Mouse (Mus musculus): ENCODE measurements around the gene Ccdc42. TPM values are rescaled to one million over a fixed set of nuclear protein-coding genes. Genes with fewer than 3 reads are reported as not detected.

Gene Ccdc42
- total RNA-seq, 1 experiment from 2014 or later: not detected

GRCm38 (mm10) chr11:68583906-68584480, 2.8 kb upstream of the Ccdc42 start:
- no peak for ATAC-seq (replicated peaks; ENCODE audit: low read depth, poor library complexity, severe bottlenecking)

DNA sequence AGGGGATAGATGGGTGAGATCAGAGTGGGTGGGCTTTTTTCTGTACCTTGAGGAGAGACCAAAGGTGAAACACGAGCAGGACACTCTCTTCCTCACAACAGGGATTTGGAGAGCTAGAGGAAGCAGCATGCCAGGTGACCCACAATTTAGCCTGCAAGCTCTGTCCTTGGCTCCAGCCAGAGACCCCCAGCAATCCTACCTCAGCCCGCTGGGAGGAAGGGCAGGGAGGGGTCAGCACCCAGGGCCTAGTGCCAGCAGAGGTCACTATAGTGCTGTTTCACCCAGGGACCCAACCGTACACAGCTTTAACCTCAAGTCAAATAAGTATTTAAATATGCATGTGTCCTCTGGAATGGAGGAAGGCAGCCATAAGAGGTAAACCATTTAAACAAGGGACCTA, 931 bp upstream of the Ccdc42 start:
- ATAC-seq (replicated peaks; ENCODE audit: low read depth, poor library complexity, severe bottlenecking): peak; percentile 53; the same call in 1 of the 2 replicates

GRCm38 (mm10) chr11:68589055-68589809, 2.4 kb downstream of the Ccdc42 start:
- ATAC-seq (replicated peaks; ENCODE audit: low read depth, poor library complexity, severe bottlenecking): peak; percentile 91

DNA sequence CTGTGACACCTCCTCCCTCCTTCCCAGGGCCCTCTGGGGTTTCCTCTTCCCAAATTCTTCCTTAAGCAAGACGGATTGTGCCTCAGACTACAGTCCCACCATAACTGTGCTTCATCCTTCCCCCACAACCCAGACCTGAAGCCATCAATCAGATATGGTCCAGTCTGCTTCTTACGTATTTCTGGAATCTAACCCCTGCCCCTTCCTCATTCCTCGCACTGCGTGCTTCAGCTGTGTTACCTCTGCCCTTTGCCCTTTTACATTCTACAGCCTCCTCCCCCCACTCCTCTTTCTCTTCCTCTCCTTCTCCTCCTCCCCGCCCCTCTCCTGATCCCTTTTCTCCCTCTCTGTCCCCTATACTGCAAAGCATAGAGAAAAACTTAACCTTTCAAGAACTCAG, 4.9 kb downstream of the Ccdc42 start:
- ATAC-seq (replicated peaks; ENCODE audit: low read depth, poor library complexity, severe bottlenecking): no peak

DNA sequence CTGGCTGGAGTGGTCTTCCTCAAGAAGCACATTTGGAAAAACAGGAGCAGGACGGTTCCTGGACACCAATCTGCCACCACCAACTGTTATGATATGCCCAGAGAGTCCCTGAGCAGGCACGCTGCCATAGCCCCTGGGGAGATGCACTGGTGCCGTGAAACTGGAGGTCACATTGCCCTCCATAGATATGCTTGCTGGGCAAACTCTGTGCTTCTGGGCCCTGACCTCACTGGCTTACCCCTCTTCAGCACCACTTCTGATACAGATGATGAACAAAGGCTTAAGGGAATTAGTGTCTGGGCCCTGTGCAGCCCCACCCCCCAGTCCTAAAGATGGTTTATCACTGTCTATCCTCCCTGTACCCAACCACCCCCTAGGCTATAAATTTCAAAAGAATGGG, 6.4 kb downstream of the Ccdc42 start:
- ATAC-seq (replicated peaks; ENCODE audit: low read depth, poor library complexity, severe bottlenecking): no peak

- no peak for ATAC-seq (replicated peaks; ENCODE audit: low read depth, poor library complexity, severe bottlenecking)
These were observed 11.1 kb downstream of the Ccdc42 start for GRCm38 (mm10) chr11:68597912-68598311.

DNA sequence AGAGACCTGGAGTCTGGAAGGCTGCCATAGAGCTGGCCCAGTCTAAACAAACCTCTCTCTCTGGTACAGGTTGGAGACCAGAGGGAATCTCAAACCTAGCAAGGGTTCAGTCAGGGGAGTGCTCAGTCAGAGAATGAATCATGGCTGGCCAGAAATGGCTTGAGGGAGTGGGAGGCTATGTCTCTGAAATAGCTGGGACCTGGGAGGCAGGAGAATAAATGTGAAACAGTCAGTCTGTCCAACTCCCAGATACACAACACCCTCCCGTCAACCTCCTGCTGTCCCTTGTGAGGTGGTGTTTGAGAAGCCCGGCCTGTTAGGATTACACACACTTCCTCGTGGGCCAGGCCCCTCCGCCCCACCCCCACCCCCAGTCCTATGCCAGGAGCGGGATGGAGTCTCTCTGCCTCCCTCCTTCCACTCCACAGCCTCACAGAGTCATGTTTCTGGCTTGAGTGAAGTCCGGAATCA, 13.8 kb downstream of the Ccdc42 start:
- ATAC-seq (replicated peaks; ENCODE audit: low read depth, poor library complexity, severe bottlenecking): no peak

- no peak for ATAC-seq (replicated peaks; ENCODE audit: low read depth, poor library complexity, severe bottlenecking)
These were observed 14.7 kb downstream of the Ccdc42 start for GRCm38 (mm10) chr11:68601486-68601991.

- ATAC-seq (replicated peaks; ENCODE audit: low read depth, poor library complexity, severe bottlenecking): no peak
These were observed 15.5 kb downstream of the Ccdc42 start for GRCm38 (mm10) chr11:68602200-68602931.

GRCm38 (mm10) chr11:68607046-68607445, 20.2 kb downstream of the Ccdc42 start:
- ATAC-seq (replicated peaks; ENCODE audit: low read depth, poor library complexity, severe bottlenecking): no peak

DNA sequence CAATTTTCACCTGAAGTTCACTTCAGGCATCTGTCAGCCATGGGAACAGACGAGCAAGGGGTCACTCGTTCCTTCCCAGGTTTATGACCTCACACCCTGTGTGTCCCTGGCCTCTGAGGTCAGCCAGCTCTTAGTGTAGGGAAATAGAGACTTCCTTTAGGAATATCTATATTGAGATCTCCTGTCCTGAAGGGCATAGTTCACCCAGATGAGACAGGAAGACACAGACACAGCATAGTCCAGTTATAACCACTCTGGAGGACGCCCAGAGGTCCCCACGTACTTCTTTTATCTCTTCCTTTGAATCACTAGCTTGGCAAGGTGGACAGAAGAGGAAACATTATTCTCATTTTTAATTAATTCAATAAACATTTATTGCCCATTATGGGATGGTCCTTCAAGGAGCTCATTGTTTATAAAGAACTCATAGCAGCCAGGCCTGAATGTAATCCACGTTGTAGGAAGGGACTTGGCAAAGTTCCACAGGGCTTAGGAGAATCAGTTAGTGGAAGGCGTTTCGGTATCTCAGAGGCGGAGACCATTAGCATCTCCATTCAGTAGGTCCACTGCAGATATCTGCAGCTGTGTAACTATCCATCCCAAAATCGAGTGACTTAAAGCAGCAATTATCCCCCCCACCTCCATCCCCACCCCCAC, 23.2 kb downstream of the Ccdc42 start:
- ATAC-seq (replicated peaks; ENCODE audit: low read depth, poor library complexity, severe bottlenecking): no peak

- no peak for ATAC-seq (replicated peaks; ENCODE audit: low read depth, poor library complexity, severe bottlenecking)
These were observed 23.7 kb downstream of the Ccdc42 start for GRCm38 (mm10) chr11:68610567-68610947.

DNA sequence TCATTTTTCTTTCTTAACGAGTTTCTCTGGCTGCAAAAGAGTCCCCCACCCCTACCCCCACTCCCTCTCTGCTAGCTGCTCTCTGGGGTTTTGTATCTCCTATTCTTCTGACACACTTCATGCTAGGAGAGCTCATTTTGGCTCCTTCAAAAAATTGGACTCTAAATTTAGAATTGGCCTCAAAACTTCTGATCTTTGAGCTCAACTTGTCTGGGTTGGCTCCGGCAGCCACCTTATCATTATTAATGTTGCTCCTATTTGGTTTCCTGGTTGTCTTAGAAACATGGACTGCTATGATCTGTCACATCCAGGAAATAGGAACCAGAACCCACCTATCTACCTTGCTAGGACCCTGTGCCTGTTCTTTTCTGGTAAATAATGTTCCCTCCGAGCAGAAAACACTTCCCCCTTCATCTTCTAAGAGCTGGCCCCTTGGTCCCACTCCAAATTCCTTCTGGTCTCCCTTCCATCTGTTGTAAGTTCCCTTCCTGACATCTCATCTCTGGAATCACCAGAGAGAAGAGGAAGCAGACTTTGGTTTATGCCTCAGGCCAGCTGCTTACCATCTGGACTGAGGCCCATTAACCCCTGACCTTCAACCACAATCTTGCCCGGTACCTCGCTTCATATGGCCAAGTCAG, 26.4 kb downstream of the Ccdc42 start:
- ATAC-seq (replicated peaks; ENCODE audit: low read depth, poor library complexity, severe bottlenecking): no peak

DNA sequence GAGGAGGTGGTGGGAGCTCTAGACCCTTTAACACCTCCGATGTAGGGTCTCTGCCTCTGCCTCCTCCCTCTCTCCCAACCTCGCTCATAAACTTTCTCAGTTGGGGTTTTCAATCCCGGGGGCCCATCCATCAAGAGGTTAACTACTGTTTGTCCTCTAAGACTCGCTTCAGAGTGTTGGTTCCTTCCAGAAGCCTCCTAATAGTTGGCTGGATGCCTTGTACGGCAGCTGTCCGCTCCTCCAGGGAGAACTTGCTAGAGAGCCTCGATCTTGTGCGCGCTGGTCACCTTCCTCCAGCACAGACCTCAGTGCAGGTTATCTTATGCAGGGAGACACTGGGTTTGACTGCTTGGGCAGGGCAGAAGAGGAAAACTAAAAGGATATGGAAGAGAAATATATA, 35.9 kb downstream of the Ccdc42 start:
- no peak for ATAC-seq (replicated peaks; ENCODE audit: low read depth, poor library complexity, severe bottlenecking)

- peak; percentile 97 for ATAC-seq (replicated peaks; ENCODE audit: low read depth, poor library complexity, severe bottlenecking)
These were observed 36.5 kb downstream of the Ccdc42 start for GRCm38 (mm10) chr11:68623225-68623870.

GRCm38 (mm10) chr11:68623871-68624258, 37.0 kb downstream of the Ccdc42 start:
- ATAC-seq (replicated peaks; ENCODE audit: low read depth, poor library complexity, severe bottlenecking): no peak

DNA sequence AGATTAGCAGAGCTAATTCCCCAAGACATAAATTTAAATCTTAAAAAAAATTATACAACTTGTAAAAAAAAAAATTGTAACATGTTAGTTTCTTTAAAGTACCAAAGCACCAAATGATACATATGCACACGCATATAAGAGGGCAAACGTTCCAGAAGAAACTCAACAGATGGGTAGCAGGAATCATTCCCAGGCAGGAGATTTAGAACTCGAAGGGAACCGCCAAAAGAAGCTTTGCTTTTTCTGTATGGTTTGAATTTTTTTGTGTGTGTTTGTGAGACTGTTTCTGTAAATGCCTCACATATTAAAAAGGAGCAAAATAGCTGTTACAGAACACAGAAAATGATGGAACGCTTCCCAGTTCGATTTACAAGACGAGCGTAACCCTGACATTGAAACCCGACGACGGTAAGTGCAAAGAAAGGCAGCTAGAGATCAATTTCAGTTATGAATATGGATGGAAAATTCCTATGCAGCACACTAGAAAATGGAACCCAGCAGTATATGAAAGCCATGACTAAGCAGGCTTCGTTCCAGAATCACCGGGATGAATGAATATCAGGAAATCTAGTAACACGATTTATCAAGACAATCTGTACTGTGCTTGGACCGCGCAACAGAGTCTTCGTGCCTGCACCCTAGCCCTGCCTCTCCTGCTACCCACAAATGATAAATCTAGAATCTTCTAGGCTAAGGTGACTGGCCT, 44.9 kb downstream of the Ccdc42 start:
- no peak for ATAC-seq (replicated peaks; ENCODE audit: low read depth, poor library complexity, severe bottlenecking)

DNA sequence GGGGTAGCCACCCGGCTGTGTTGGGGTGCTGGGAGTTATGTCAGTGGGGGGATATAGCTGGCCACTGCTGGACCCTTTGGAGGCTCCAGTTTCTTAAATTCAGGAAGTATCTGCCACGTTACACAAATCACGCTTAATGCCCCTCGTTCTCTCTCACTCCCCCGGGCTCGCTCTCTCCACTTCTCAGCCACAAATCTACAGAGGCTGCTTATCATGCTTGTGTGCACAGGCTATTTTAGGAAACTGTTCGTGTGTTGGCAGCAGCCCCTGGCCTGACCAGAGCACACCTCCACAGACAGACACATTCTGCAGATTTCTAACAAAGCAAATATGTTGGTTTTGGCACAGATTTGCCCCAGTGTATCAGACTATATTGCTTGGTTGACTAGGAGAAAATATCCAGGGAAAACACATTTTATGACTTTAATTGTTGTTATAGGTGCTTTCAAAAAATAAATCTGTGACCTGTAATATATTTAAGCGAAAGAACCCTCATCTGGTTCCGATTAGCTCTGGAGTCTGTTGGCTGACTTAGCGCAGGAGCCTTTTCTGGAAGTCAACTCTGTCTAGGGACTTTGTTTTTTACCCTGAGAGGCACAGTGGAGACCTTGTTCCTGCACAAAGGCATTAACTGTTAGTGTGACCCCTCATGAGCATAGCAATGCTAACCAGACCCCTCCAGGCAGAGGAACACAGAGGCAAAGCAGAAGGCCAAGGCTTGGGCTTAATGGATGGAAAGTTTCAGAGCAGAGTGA, 51.2 kb downstream of the Ccdc42 start:
- no peak for ATAC-seq (replicated peaks; ENCODE audit: low read depth, poor library complexity, severe bottlenecking)

Measured in common myeloid progenitor, adult 5-6 weeks (primary cell).